Mouse (Mus musculus) effector memory CD4-positive, alpha-beta T cell, adult 5 months (primary cell): ENCODE measurements around the gene Olfr220. TPM values are rescaled to one million over a fixed set of nuclear protein-coding genes. Genes with fewer than 3 reads are reported as not detected.

Experiments used
- polyA plus RNA-seq: library from polyadenylated mRNA; unstranded; fragments of 100-300 nt; shearing (Covaris generic); gene quantifications from one replicate; pipeline ENCODE4 v1.2.1, GENCODE M21; 2017

Gene Olfr220
- polyA plus RNA-seq: 0.19 TPM

GRCm38 (mm10) chr1:174441782-174442181 lies at the start of gene Olfr220:
Gene Olfr220 (plus strand): TSS chr1:174442082.

DNA sequence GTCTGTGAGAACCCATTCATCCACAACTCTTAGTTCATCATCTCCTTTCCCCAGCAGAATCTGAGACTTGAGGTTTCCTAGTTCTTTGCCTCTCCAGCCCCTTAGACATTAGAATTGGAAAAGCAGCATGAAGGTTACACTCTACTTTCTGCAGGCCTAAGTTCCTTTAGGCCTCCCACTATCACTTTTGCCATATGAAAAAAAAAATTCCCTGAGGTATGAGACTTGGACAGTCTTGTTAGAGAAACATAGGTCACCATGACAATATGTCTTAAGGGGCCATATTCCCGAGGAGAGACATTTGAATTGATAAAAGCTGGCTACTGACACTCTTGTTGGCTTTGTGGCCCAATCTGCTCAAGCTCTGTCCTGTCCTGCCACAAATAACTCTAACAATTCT lies 18.1 kb upstream of the Olfr220 start, which contains the start of gene Olfr414:
TSS of gene Olfr414 (plus strand) at position 301 of the 400 bp plus-strand sequence.

Other genes starting within 250 kb of the Olfr220 start
- not detected for gene Olfr419, start 190.0 kb upstream of the Olfr220 start, polyA plus RNA-seq
- gene Mptx1, start 111.6 kb upstream of the Olfr220 start, polyA plus RNA-seq: not detected
- gene Olfr417, start 77.0 kb upstream of the Olfr220 start, polyA plus RNA-seq: not detected
- gene Olfr248, start 51.0 kb upstream of the Olfr220 start, polyA plus RNA-seq: not detected
- not detected for gene Olfr414, start 18.0 kb upstream of the Olfr220 start, polyA plus RNA-seq
- gene Fmn2, start 59.7 kb downstream of the Olfr220 start, polyA plus RNA-seq: not detected